Mouse (Mus musculus) layer of hippocampus, postnatal 14 days (tissue): ENCODE measurements at regions not wholly inside any gene's neighbourhood (a gene's known extent, or its start where the extent isn't known, plus 50 kb on each side); places are given as distances from the start of the nearest gene placed in this dataset.

Experiments used
- DNase-seq, 2 experiments: peaks; one replicate each; pipeline ENCODE4 v3.0.0; 2021 to 2022; ENCODE audit warnings: low spot score in 2 of 2, mixed read lengths in 1 of 2

DNA sequence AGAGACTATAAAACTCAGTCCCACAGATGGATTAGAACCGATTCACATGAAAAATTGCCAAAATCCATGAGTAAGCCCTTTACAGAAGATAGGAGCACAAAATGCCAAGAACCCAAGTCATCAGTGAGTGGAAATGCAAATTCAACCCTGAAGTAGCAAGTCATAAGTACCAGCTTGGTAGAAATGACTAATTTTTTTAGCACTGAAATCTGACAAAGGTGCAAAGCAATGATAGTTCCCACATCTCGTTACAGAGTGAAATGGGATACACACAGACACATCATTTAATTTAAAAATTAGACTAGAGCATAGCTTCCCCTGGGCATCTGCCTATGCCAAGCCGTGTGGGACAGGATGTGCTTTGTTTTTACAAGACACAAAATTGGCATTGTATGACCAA is 136.4 kb upstream of the Pum3 start:
- DNase-seq = no peak

DNA sequence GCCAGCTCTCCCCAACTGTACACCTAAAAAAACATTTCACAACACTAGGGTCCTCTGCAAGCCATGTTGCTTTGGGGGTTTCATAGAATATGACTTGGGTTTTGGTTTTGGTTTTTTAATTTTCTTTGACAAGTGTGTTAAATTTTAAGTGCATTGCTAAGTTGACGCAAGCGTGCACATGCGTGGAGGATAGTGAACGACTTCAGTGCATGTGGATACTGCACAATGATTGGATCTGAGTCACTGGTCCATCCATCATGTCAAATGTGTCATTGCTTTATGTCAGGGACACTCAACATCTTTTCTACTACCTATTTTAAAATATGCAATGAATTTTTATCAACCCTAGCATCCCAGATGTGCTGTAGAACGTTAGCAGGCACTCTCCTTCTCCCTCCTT is 134.5 kb upstream of the Pum3 start:
- no peak for DNase-seq

DNA sequence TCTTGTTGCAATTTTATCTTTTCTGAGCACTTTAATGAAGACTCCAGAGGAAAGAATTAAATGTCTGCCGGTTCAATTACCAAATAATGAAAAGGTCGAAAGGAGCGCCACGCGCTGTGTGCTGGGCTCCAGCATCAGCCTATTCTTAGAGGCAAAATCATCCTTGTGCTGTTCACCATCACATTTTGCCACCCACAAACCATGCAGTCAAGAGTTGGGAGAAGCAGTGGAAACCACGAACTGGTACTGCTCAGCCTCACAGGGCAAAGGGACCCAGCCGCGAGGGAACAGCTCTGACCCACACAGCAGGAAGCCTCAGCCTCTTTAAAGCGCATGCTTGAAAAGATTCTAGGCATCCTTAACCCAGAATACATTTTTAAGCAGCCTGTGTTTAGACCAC is 134.0 kb upstream of the Pum3 start:
- DNase-seq = no peak

DNA sequence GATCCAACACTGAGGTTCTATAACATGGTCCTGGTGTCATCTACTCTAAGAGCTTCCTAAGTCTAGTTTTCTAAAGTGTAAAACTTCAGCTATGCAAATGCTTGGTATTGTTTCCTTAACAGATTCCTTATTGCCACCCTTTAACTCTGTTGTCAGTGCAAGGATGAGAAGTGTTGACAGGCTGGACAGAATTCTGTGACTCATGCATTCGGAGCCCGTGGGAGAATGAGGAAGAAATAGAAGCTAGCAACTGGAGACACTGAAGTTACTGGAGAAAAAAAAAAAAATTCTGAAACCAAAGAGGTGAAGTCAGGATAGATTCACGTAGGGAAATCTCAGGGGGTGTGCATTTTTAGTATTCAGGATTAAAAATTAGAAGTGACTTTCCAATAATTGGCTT is 128.6 kb upstream of the Pum3 start:
- DNase-seq = no peak

DNA sequence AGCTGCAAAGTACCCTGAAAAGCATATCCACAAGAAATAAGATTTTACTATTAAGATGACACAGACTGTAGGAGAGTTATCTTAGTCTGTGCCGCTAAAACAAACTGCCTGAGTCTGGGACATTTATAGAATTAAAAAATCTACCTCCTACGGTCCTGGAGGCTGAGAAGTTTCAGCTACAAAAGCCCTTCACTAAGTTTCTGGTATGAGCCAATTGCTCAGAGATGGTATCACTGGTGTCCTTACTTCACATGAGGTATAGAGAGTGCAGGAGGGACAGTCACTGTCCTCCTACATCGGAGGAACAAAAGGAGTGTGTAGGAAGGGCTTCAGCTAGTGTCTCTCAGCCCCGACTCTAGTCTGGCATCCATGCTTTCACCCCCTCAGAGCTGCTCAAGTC is 127.1 kb upstream of the Pum3 start:
- DNase-seq = no peak

DNA sequence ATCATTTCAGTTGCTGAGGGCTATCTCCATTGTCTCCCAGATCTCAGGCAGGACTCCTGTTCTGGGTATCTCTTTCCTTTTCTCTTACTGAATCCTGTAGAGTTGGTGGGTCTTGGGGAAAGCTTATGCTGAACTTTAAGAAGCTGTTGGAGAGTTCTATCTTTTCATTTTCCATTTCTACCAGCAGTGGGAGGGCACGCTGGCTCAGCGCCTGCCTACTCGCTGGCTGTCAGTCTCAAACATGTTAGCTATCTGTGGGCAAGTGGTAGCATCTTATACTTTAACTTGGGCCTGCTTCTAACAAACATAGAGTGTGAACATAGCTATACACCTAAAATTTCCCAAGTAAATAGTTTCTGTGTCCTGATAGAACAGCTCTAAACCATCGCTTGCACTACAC is 125.2 kb upstream of the Pum3 start:
- DNase-seq = no peak

DNA sequence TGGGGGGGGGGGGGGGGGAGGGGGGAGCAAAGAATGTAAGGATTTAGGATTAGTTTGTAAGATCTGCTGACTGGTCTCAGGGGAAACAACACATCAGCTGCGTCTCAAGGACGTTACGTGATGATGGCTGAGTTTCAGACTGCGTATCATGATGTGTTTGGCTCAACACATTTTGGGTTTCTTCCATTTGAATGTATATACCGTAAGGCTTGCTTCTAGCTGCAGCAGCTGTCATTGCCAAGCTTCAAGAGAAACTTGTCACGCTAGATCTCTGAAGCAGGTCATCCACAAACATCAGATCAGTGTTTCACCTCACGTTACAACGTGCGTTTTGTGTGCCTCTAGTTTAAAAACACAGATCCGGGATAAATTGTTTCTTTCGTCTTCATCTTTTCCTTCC is 123.6 kb upstream of the Pum3 start:
- DNase-seq = no peak

DNA sequence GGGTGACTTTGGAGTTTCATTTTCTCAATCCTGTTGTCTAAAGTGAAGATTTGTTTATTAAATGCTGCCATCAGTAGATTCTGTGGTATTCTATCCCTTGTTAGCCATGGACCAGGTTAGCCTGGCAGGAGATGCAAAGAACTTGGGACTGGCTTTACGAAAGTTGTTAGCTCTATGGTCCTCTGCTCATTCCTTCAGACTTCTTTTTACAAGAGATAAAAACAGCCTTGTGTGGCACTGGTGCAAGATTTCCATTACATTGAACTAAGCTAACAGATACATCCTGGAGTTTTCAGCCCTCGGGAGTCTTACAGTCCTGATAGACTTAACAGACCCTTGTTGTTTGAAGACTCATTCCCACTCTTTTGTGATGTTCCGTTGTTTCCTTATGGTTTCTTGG is 108.1 kb upstream of the Pum3 start:
- no peak for DNase-seq

DNA sequence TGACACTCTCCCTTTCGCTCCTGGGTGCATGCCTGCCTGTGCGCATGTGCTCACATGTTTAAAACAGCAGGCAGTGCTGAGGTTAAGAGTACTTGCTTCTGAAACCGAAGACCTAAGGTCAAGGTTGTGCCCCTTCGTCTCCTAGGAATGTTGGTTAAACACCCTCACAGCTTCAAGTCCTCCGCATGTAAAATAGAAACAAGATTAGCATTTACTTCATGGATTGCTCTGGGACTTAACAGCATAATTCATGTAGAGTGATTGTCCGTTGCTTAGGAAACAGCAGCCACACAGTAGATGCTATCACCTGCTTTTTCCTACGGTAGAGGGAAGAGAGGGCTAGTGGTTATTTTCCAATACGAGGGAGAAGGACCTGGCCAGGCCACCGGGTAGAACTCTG is 107.4 kb upstream of the Pum3 start:
- DNase-seq = no peak

DNA sequence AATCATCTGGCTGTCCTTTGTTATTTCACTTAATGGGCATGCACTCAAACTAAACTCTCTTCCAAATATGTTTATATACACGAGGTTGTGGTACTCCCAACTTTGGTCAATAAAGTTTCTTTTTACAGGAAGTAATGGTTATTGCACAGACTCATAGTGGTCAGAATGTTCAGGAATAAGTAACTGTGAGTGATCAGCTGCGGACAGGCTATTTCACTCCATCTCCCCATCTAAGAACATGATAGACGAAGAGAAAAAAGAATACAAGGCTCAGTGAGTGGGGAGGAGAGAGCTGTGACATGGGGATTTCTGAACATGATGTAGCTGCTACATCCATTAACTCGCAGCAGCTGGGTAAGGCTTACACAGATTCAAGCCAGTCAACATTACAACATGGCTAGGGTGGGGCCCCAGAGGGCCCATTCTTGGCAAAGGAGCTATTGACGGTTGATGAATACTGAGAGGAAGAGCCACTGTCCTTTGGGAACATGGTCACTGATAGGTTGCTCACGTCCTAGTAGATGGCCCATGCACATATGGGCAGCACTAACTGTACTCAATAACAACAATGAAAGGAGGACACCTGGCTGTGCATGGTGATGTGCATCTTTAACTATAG is 98.4 kb upstream of the Pum3 start:
- DNase-seq = no peak

DNA sequence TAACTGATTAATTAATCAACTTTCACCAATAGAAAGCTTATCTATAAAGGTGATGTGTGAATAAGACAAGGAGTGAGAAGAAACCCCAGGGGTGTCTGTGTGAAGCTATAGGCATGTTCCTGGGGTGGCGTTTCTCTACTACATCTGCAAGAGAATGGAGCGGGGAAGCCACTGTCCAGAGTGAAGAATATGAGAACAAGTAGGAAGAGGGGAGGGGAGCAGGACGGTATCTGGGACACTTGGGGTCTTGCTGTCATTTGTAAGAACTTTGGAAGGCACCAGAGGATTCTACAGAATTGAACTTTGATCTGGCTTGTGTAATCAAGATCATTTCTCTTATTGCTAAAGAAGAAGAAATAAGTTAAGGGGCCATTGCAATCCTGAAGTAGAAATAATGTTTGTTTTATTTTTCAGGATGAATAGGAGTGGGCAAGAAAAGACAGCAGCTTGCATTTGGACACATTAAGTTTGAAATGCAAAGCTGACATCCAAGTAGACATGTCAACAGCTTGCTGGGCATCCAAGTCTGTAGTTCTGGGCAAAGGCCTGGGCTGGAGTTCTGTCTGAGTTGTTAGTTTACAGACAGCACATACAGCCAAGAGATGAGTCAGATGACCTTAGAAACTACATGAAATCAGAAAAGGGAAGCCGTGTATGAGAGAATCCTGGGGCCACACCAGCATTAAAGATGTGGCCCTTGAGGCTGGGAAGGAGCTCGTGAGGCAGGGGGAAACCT is 89.9 kb upstream of the Pum3 start:
- no peak for DNase-seq

DNA sequence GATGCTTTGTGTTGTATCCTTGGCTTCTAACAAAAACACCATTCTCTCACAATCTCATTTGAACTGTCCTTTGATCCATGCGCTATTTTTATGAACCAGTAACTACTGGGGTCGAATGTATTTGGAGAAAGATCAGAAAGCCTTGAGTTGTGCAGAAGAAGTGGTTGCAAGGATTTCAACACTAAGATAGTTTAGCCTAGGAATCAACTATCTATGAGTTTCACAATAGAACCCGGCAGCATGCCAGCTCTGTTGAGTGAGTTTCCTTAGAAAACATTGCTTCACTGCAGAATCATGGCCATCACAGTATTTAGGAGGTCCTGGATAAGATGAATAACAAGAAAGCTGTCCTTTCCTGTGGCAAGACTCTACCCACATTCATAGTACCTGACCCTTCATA is 84.6 kb upstream of the Pum3 start:
- DNase-seq = no peak

DNA sequence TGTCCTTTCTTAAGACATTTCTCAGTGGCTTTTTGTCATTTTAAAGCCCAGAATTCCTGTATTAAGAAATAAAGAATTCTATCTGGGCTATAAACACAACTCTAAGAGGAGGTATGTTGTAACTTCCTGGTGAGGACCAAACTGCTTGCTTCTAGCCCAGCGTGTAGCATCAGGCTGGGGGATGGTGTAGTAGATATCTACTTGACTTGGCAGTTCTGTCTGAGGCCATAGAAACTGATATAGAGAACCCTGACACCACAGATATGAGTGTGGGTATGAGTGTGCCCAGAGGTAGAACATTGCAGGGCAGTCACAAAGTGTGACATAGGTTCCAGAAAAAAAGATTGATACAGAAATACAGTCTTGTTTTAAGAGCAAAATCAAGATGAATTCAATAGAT is 83.9 kb upstream of the Pum3 start:
- DNase-seq = no peak

DNA sequence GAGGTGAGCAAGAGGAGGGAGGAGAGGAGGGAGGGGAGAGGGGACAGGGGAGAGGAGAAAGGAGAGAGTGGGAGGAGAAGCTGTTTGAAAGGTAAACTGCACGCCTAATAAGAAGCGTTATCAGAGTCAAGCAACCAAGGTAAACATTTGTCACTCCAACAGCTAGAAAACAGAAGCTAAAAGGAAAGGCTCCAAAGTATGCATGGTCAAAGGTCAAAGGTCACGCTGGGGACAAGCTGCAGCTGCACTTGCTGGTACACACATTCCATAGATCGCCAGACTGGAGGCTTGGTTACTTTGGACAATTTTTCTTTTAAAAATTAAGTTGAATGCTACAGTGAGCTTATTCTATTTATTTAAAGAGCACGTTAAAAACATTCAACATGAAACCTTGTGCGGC is 81.7 kb upstream of the Pum3 start:
- DNase-seq = no peak

DNA sequence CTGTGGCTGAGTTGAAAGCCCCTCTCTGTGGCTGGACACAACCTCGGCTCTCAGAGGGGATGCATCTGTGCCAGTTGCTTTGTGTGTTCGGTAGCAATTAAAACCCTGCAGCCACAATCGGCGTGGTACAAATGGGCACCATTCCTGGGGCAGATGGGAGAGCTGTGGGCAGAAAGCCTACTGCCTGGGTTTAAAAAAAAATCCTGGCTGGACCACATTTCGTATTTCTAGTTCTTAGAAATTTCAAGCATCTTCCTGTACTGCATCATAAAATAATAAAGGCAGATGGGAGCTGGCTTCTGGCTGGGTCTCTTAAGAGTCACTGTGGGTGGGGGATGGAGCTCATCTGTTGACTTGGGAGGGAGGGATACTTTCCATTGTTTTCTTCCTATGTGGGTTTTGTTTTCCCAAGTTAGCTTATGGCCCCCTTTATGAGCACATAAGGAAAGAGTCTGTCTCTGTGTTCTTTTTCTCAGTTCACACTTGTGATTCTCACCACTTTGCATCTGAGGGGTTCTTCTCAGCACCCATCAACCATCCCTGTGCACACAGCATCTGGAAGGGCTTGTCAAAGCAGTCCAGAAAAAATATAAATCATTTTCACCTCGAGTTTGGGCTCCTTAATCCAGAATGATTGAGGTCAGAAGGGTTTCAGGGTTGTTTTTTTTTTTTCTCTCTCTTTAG is 80.5 kb upstream of the Pum3 start:
- DNase-seq = peak; percentile 61 to 83

DNA sequence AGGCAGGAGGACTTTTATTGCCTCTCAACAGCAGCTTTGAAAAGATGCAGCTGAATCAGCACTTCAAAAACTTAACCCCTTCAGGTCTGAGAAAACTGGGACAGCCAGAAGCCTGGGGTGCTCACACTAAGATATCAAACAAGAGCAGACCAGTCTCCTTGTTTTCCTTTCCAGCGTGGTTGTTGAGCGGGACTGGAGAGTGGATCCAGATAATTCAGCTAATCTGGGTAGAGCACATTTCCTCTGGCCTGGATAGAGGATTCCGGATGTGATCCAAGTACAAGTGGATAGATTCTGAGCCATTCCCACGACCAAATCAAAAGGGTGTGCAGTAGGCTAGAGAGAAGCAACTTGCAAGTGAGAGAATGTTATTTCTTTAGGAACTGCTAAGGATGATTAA is 68.7 kb upstream of the Pum3 start:
- no peak for DNase-seq

DNA sequence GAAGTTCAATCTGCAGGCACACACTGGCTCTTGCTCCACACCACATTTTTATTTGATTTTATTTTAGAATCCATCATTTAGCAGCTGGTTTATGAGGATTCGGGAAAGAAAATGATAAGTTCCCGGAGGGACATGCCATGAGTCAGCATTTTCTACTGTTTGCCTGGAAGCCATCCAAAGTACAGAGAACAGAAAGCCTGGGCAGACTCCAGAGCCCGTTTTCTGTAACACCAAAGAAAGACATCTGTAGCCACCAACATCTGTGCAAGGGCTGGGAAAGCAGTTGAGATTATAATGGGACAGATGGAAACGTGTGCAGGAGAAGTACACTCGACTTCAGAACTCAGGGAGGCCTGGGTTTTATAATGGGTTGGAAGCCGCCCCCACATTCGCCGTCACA is 62.8 kb upstream of the Pum3 start:
- DNase-seq = peak in 1 of 2 experiments; percentile 19

DNA sequence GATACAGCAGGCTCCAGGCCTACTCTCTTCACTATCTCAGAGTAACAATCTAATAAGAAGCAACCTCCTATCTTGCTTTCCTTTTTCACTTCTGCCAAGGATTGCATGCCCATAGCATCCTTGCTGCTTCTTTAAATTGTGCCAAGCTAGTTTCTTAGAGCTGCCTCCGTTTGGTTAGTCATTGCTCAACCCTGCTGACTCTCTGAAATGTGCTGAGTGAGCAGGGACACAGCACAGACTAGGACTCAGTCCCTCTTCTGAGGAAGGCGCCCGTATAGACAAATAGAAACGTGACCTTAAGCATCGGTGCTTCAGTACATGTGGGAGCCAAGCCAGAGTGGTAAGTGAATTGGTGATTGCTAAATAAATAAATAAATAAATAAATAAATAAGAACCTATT is 62.2 kb upstream of the Pum3 start:
- no peak for DNase-seq

DNA sequence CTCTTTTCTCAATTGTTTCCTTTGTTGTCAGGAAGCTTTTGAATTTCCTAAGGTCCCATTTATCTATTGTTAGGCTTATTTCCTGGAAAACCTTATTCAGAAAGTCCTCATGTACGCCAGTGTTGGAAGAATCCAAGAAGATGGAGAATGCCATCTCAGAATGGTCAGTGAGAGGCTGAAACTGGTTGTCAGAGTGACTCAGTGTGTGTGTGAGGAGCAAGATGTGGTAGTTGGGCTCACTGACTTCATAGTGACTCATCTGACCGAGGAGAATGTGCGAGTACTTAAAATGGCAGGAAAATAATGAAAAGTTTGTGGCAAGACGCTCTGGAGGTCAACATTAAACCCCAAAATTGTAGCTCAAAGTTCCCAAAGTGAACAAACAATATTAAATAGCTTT is 59.4 kb upstream of the Pum3 start:
- DNase-seq = no peak
